Mouse (Mus musculus): Measurements from ENCODE around the gene Hivep2. TPM values are rescaled to one million over a fixed set of nuclear protein-coding genes. Genes with fewer than 3 reads are reported as not detected.

The Hivep2 gene
- polyA plus RNA-seq, 1 experiment from 2014 or later = 1.2 TPM

DNA sequence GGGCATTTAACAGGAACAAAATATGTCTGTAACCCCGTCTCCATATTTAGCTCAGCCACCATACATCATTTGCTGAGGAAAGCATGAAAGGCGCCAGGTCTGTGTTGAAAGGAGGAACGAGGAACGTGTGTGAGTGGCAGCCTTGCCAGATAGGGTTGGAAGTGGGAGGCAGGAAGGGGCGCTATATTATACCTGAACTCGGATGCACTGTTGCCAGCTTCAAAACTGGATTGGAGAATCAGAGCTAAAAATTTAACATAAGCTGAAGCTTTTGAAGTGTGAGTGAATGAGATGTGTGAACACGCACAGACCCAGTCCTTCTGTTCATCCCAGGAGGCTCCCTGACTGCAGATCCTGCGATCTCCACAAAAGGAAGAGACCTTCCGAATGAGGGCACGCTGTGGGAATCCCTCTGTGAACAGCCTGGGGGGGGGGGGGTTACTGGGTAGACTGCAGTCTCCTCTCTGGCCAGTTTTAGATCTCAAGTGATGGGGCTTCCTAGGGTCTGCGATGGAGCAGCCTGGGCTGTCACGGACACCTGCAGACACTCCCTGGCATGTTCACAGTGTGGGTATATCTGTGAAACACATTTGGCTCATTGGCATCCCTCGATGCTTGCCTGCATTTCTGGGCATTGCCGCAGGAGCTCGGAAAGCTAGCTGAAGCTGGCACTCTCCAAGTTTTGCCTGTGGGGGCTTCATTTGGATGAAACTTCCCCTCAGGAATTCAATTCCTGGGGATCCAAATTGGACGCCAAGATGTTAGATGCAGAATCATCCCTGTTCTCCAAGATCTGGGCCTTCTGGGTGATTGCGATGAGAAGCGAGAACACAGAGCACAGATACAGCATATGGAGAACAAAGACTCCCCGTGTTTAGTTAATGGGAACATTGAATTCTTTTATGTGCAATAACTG lies 213.8 kb downstream of the Hivep2 start:
- no peak overlapping the region for H3K4me3 ChIP-seq
- DNase-seq (ENCODE audit: low spot score) = no peak
- no peaks in the 10 kb centered on the region for H3K4me1 ChIP-seq
- 82% methylated on average over 19 of the region's 19 CpGs for WGBS
- no peaks in the 10 kb centered on the region for H3K36me3 ChIP-seq
- H3K27ac ChIP-seq (replicated peaks) = no peak overlapping the region
- H3K27me3 ChIP-seq (ENCODE audit: low read depth, poor library complexity, severe bottlenecking) = no peaks in the 10 kb centered on the region
- H3K9me3 ChIP-seq (replicated peaks) = no peaks in the 10 kb centered on the region

DNA sequence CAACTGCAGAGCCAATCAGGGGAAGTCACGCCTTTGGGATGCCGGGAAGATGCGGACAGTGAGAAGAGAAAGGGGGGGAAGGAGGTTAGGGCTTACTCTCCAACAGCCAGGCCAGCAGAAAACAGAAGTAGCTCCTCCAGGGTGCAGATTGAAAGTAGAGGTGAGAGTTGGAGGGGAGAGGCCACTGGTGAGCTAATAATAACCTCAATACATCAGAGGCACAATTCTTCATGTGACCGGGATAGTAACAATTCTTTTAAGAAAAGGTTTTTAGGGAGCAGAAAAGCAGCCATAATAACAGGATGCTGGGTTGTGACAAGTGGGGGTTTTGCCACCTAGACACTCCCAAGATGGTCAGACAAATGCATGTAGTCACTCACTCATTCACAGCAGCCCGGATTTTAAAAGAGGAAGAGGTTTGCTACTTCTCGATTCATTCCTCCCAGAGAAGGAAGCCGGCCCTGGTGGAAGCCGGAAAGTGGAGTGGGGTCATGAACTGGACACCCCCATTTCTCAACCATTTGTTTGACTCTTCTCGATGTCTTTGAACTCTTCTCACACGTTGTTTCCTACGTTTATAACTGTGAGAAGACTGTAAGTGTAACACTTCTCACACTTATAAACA lies 220.6 kb downstream of the Hivep2 start:
- no peaks in the 10 kb centered on the region for H3K36me3 ChIP-seq
- no peaks in the 10 kb centered on the region for H3K9me3 ChIP-seq (replicated peaks)
- H3K27me3 ChIP-seq (ENCODE audit: low read depth, poor library complexity, severe bottlenecking) = no peaks in the 10 kb centered on the region
- H3K27ac ChIP-seq (replicated peaks) = no peak overlapping the region
- WGBS = 86% methylated on average over 11 of the region's 11 CpGs
- no peak for DNase-seq (ENCODE audit: low spot score)
- no peaks in the 10 kb centered on the region for H3K4me1 ChIP-seq
- no peak overlapping the region for H3K4me3 ChIP-seq

DNA sequence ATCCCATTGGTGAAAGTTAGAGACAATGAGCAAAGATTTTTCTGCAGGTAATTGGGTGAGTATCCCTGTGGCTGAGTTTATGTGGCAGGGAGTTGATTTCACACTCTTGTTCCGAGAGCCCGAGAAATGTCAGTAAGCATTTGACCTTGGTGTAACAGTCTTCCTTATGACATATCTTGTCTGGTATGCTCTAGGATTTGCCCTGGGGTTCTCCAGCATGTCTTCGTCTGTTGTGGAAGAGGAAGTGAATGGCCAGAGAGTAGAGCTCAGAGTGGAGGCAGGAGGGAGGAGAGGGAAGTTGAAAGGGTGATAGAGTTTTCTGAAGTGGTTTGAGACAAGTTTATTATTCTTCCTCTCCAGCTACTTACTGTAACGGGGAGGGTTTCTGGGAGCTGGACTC lies 223.2 kb downstream of the Hivep2 start:
- H3K36me3 ChIP-seq = no peaks in the 10 kb centered on the region
- peaks cover 12% of the 10 kb centered on the region for H3K4me1 ChIP-seq
- no peaks in the 10 kb centered on the region for H3K9me3 ChIP-seq (replicated peaks)
- no peaks in the 10 kb centered on the region for H3K27me3 ChIP-seq (ENCODE audit: low read depth, poor library complexity, severe bottlenecking)
- DNase-seq (ENCODE audit: low spot score) = no peak
- no peak overlapping the region for H3K27ac ChIP-seq (replicated peaks)
- WGBS = 75% methylated on average over 4 of the region's 4 CpGs
- no peak overlapping the region for H3K4me3 ChIP-seq

DNA sequence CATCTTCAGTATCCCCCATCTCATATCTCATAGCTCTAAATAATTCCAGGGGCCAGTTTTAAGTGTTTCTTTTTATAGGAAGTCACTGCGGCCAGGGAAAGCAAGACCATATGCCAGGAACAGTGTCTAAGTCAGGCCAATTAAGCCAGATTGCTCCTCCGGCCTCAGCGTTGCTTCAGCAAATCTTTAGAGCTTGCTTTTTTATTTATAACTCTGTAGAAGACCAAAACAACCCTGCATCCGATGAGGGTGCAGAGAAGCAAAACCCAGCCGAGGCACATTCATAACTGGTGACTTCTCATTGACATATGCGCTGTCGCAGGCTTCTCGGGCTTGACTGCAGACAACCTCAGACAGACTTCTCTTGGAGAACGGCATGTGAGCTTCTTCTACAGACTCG lies 225.3 kb downstream of the Hivep2 start:
- 89% methylated on average over 10 of the region's 10 CpGs for WGBS
- Histone ChIP-seq H3K36me3 (no peaks in the 10 kb centered on the region), H3K4me3 (no peak overlapping the region), H3K4me1 (peaks cover 23% of the 10 kb centered on the region), H3K27me3 (ENCODE audit: low read depth, poor library complexity, severe bottlenecking) (no peaks in the 10 kb centered on the region), H3K27ac (replicated peaks) (no peak overlapping the region), H3K9me3 (replicated peaks) (no peaks in the 10 kb centered on the region)
- no peak for DNase-seq (ENCODE audit: low spot score)

DNA sequence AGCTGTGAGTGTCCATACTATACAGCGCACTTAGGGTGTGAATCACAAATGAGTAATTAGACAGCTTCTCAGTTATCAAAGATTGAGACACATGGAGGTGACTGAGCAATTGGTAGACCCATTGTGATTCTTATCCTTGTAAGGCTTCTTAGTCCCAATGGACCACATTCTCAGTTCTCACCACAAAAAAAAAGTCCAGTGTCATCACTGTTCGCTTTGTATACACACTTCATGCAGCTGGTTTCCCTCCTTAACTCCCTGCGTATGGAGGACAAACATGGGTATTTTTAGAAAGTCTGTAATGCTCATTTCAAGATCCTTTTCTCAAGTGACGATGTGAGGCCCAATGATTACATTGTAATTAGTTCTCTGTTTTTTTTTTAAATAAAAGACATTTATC lies 226.3 kb downstream of the Hivep2 start:
- Histone ChIP-seq H3K4me3 (no peak overlapping the region), H3K36me3 (no peaks in the 10 kb centered on the region), H3K9me3 (replicated peaks) (no peaks in the 10 kb centered on the region), H3K4me1 (peaks cover 26% of the 10 kb centered on the region), H3K27ac (replicated peaks) (no peak overlapping the region), H3K27me3 (ENCODE audit: low read depth, poor library complexity, severe bottlenecking) (no peaks in the 10 kb centered on the region)
- 89% methylated on average over 4 of the region's 4 CpGs for WGBS
- DNase-seq (ENCODE audit: low spot score) = no peak

DNA sequence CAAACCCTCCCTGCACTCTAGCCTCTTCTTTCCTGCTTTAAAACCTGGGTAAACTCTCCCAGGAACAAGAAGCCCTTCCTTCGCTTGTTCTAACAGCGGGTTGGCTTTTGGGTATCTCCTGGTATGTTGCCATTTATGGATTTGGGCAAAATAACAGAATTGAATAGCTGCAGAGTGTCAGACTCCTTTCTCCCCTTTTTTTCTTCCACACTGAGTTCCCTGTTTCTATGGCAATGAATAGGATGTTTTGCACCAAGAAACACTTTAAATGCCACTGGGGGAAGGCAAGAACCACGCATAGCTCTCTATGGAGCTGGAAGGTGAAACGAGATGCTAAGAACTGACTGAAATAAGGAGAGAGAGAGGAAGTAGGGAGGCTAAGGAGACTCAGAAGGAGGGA lies 227.8 kb downstream of the Hivep2 start:
- Histone ChIP-seq H3K4me1 (peaks cover 26% of the 10 kb centered on the region), H3K27ac (replicated peaks) (no peak overlapping the region), H3K27me3 (ENCODE audit: low read depth, poor library complexity, severe bottlenecking) (no peaks in the 10 kb centered on the region), H3K9me3 (replicated peaks) (no peaks in the 10 kb centered on the region), H3K36me3 (no peaks in the 10 kb centered on the region), H3K4me3 (no peak overlapping the region)
- DNase-seq (ENCODE audit: low spot score) = no peak
- 59% methylated on average over 4 of the region's 4 CpGs for WGBS

DNA sequence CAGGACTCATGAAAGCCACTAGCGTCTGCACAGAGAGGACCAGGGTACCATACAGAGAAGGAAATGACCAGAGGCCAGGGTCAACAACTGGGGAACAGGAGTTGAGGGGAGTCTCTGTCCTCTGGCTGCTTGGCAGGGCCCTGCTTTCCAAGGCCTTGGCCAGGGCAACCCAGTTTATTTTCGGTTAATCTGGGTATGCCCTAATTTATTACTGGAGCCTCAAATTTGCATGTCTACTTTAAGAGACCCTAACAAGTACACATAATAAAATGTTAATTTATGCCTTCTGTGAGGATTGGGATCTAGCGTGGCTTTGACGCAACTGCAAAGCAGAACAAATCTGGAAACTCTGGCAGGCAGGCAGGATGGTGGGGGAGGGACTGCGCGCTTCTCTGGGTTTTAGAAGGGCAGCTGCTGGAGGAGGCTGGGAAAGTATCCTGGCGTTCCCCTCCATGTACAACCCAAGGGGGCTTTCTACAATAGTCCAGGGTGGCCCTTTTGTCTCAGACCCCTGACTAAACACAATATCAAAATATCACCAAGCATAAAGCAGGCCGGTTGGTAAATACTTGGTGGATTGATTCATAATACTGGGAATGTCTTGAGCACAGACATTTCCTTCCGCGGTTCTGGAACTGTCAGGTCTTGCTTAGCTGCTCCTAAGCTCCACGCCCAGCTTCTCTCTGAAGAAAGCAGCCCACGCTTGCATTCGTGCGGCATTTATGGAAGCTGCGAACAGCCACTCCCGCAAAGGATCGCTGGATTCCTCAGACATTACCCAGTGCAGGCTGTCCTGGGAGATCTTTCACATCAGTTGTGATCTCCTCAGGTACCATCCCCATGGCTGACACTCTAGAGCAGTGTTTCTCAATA lies 230.1 kb downstream of the Hivep2 start:
- Histone ChIP-seq H3K9me3 (replicated peaks) (no peaks in the 10 kb centered on the region), H3K4me3 (no peak overlapping the region), H3K27me3 (ENCODE audit: low read depth, poor library complexity, severe bottlenecking) (no peaks in the 10 kb centered on the region), H3K36me3 (no peaks in the 10 kb centered on the region), H3K4me1 (peaks cover 26% of the 10 kb centered on the region), H3K27ac (replicated peaks) (peak overlapping the region; percentile 63)
- DNase-seq (ENCODE audit: low spot score) = peak; percentile 19
- WGBS = 71% methylated on average over 17 of the region's 17 CpGs

DNA sequence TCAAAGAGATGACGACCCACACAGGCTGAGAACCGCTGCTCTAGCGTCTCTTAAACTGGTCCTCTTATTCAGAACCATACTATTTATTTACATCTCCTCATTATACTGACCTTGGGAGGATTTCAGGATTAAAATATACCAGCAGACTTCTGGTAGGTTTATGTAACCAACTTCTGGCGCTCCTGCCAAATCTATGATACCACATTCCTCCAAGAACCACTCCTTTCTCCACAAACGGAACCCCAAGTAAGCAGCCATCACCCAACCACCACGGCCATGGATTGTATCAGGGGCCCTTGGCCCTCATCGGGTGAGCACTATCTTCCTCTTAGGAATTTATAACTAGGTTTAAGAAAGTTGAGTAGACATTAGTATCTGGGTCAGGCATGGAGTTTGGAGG lies 230.9 kb downstream of the Hivep2 start:
- Histone ChIP-seq H3K4me1 (peaks cover 26% of the 10 kb centered on the region), H3K36me3 (no peaks in the 10 kb centered on the region), H3K27ac (replicated peaks) (no peak overlapping the region), H3K9me3 (replicated peaks) (no peaks in the 10 kb centered on the region), H3K4me3 (no peak overlapping the region), H3K27me3 (ENCODE audit: low read depth, poor library complexity, severe bottlenecking) (no peaks in the 10 kb centered on the region)
- DNase-seq (ENCODE audit: low spot score) = no peak
- 83% methylated on average over 7 of the region's 7 CpGs for WGBS

DNA sequence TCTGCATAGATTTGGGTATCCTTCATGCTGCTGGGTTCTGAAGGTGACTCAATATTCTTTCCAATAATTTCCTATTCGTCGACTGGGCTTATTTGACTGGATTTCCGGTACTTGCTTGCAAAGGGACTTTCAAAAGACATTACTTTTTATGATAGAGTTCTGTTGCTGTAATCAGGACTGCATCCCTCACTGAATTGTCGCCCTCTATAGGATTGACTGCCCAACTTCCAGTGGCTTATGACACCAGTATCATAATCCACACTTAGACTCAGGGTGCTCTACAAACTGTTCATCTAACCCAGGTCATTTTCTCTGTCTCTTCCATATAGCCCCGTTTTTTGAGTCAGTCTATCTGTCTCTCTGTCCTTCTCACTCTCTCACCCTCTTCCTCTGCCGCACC lies 231.4 kb downstream of the Hivep2 start:
- Histone ChIP-seq H3K4me3 (no peak overlapping the region), H3K36me3 (no peaks in the 10 kb centered on the region), H3K27me3 (ENCODE audit: low read depth, poor library complexity, severe bottlenecking) (no peaks in the 10 kb centered on the region), H3K4me1 (peaks cover 26% of the 10 kb centered on the region), H3K27ac (replicated peaks) (no peak overlapping the region), H3K9me3 (replicated peaks) (no peaks in the 10 kb centered on the region)
- no peak for DNase-seq (ENCODE audit: low spot score)
- WGBS = 79% methylated on average over 6 of the region's 6 CpGs

DNA sequence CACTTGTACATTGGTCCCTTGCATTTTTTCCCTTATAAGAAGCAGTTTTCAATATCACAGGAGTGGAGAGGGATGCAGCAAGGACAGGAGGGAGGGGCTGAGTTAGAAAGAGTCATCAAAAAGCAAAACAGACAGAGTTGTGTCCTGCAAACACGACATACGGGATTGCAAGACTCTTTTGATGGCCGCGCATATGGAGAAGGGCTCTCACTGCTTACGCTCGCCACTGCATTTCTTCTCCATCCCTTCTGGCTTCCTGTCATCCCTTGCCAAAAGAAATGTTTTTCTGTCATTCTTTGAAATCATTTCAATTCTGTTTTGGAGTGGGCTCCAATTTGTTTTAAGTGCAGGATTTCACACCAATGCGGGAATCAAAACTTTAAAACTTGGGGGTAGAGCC lies 233.5 kb downstream of the Hivep2 start:
- 77% methylated on average over 7 of the region's 7 CpGs for WGBS
- no peak for DNase-seq (ENCODE audit: low spot score)
- Histone ChIP-seq H3K27ac (replicated peaks) (no peak overlapping the region), H3K36me3 (no peaks in the 10 kb centered on the region), H3K4me3 (no peak overlapping the region), H3K9me3 (replicated peaks) (no peaks in the 10 kb centered on the region), H3K27me3 (ENCODE audit: low read depth, poor library complexity, severe bottlenecking) (no peaks in the 10 kb centered on the region), H3K4me1 (peaks cover 11% of the 10 kb centered on the region)

DNA sequence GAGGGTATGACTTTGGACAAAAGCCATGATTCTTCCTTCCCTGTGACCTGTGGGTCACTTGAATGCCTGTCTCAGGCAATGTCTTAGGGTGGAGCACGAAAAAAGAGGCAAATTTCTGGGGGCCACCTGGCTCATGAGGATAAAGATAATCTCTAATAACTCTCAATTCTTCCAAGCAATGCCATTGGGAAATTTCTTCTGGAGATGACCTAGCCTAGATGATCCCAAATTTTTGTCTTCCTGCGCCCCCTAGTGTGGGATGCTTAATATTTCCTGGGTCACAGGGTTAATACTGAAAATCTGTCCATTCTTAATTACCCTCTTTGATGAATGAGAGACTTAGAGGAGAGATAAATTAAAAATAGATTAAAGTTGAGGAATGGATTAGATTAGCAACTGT lies 234.4 kb downstream of the Hivep2 start:
- Histone ChIP-seq H3K4me1 (peaks cover 11% of the 10 kb centered on the region), H3K27ac (replicated peaks) (no peak overlapping the region), H3K27me3 (ENCODE audit: low read depth, poor library complexity, severe bottlenecking) (no peaks in the 10 kb centered on the region), H3K36me3 (no peaks in the 10 kb centered on the region), H3K4me3 (no peak overlapping the region), H3K9me3 (replicated peaks) (no peaks in the 10 kb centered on the region)
- peak; percentile 33 for DNase-seq (ENCODE audit: low spot score)
- 8% methylated on average over 2 of the region's 2 CpGs for WGBS
